Mouse (Mus musculus): ENCODE measurements around the gene St6galnac1. TPM values are rescaled to one million over a fixed set of nuclear protein-coding genes. Genes with fewer than 3 reads are reported as not detected.
A peak's percentile ranks its signal among the peaks of the same experiment; 100 is the strongest.
"Not testable (repeated sequence)": the region's sequence is repeated elsewhere in the genome, so short reads cannot be mapped to it uniquely, and the experiment has no call there.

St6galnac1 gene
- not detected in 2 replicates for polyA plus RNA-seq (2016; fragmentation: Nextera tagmentation; extraction: Ambion mirVana)

DNA sequence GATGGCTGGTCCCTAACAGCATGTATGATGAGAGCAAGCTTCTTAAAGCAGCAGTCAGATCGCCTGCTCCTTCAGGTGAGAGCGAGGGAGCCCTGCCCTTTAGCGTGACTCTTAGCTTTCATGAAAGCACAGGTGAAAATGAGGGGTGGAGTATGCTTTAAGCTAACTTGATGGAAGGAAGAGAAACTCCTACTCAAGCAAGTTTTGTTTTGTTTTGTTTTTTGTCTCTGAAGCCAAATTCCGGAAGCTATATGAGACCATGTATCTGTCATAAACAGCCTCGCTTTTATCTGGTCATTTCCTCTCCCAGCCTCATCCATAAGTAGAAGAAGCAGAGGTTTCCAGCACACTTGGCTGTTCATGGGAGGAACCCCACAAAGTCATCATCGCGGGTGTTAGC is at the start of gene St6galnac1:
Gene St6galnac1 (minus strand): TSS at position 101 of the 400 bp plus-strand sequence.
- H3K27ac ChIP-seq, result no peak within 1 kb of the TSS
- WGBS (ENCODE audit: insufficient replicate concordance), result 63% methylated on average over 7 of the region's 7 CpGs
- H3K4me1 ChIP-seq, result no peaks in the 10 kb centered on the region
- no peak within 1 kb of the TSS for H3K9ac ChIP-seq
- H3K4me3 ChIP-seq, result no peak within 1 kb of the TSS
- ATAC-seq, result no peak
- H3K27me3 ChIP-seq (replicated peaks), result no peaks in the 10 kb centered on the region
- no peak within 1 kb of the TSS for H3K4me2 ChIP-seq
- H3K9me3 ChIP-seq (replicated peaks), result no peaks in the 10 kb centered on the region
- no peaks in the 10 kb centered on the region for H3K36me3 ChIP-seq

DNA sequence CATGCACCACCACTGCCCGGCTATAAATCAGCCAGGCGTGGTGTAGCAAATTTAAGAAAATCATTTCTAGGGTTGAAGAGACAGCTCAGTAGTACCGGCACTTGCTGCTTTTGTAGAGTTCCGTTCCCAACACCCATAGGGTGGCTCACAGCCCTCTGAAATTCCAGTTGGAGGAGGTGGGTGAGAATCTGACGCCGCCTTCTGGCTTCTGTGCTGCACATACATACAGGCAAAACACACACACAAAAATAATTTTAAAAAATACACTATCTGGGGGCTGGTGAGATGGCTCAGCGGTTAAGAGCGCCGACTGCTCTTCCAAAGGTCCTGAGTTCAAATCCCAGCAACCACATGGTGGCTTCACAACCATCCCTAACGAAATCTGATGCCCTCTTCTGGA is 48.6 kb upstream of the St6galnac1 start:
- H3K4me3 ChIP-seq, result not testable (repeated sequence)
- 88% methylated on average over 10 of the region's 10 CpGs for WGBS (ENCODE audit: insufficient replicate concordance)

DNA sequence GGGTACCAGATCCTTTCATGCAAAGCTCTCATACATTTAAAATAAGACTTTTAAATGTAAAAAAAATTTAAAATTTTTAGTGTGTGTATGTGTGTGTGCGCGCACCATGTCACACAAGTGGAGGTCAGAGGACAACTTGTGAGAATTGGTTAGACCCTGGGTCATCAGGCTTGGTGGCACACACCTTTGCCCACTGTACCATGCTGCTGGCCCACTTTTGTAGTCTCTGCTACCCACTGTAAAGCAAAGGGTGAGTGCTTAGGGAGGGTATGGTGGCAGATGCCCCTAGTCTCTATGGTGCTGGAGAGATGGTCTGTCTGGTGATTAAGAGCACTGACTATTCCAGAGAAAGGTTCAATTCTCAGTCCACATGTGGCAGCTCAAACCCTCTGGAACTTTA is 47.9 kb upstream of the St6galnac1 start:
- Histone ChIP-seq H3K27me3 (replicated peaks) (peaks cover 33% of the 10 kb centered on the region), H3K4me2 (no peak overlapping the region), H3K9me3 (replicated peaks) (no peaks in the 10 kb centered on the region), H3K36me3 (no peaks in the 10 kb centered on the region), H3K27ac (no peak overlapping the region), H3K4me3 (no peak overlapping the region), H3K9ac (no peak overlapping the region), H3K4me1 (peaks cover 29% of the 10 kb centered on the region)
- 84% methylated on average over 2 of the region's 2 CpGs for WGBS (ENCODE audit: insufficient replicate concordance)
- ATAC-seq, result no peak

More for the DNA sequence above, 48.6 kb upstream of the St6galnac1 start:
- not testable (repeated sequence) for H3K27ac ChIP-seq; H3K9me3 ChIP-seq (replicated peaks); H3K9ac ChIP-seq; H3K4me2 ChIP-seq; H3K36me3 ChIP-seq; ATAC-seq
- H3K27me3 ChIP-seq (replicated peaks), result peaks cover 38% of the 10 kb centered on the region
- H3K4me1 ChIP-seq, result peaks cover 28% of the 10 kb centered on the region

DNA sequence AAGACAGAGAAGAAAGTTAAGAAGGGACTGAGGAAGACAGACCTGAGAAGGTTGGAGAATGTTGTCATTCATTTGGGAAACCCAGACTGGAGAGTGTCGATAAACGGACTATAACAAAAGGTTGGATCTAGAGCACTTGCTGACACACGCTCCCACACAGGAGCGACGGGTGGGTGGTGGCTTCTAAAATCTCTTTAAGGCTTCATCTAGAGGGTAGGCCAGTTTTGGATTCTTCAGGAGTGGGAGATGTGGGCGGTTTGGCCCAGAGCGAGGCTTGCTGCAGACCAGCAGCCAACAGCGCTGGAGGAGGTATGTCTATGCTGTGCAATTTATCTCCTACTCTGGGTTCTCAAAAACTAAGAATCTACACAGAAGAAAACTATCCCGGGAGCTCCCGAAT is 47.3 kb upstream of the St6galnac1 start:
- H3K36me3 ChIP-seq, result no peaks in the 10 kb centered on the region
- H3K27ac ChIP-seq, result no peak overlapping the region
- 85% methylated on average over 10 of the region's 10 CpGs for WGBS (ENCODE audit: insufficient replicate concordance)
- H3K9me3 ChIP-seq (replicated peaks), result no peaks in the 10 kb centered on the region
- no peak overlapping the region for H3K4me3 ChIP-seq
- ATAC-seq, result no peak
- no peak overlapping the region for H3K9ac ChIP-seq
- H3K4me1 ChIP-seq, result peaks cover 24% of the 10 kb centered on the region
- H3K4me2 ChIP-seq, result no peak overlapping the region
- H3K27me3 ChIP-seq (replicated peaks), result peaks cover 27% of the 10 kb centered on the region

DNA sequence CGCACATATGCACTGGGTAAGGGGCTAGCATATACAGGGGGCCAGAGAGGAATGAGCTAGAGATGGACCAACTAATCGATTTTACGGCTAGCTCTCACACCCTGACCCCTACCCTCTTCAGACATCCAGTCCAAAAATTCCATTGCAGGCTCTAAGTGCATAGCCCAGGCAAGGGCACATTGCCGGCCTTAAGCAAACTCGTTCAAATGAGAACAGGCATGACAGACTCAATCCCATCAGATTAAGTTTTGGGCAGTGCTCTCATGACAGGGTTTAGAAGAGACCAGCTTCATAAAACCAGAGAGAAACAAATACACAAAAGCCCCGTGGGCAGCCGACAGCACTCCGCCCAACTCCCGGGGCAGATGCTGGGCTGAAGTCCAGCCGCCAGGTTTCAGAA is 46.9 kb upstream of the St6galnac1 start:
- Histone ChIP-seq H3K36me3 (no peaks in the 10 kb centered on the region), H3K4me3 (no peak overlapping the region), H3K27me3 (replicated peaks) (peaks cover 23% of the 10 kb centered on the region), H3K9me3 (replicated peaks) (no peaks in the 10 kb centered on the region), H3K4me1 (peaks cover 21% of the 10 kb centered on the region), H3K27ac (no peak overlapping the region), H3K9ac (no peak overlapping the region), H3K4me2 (no peak overlapping the region)
- ATAC-seq, result no peak
- WGBS (ENCODE audit: insufficient replicate concordance), result 76% methylated on average over 10 of the region's 10 CpGs

DNA sequence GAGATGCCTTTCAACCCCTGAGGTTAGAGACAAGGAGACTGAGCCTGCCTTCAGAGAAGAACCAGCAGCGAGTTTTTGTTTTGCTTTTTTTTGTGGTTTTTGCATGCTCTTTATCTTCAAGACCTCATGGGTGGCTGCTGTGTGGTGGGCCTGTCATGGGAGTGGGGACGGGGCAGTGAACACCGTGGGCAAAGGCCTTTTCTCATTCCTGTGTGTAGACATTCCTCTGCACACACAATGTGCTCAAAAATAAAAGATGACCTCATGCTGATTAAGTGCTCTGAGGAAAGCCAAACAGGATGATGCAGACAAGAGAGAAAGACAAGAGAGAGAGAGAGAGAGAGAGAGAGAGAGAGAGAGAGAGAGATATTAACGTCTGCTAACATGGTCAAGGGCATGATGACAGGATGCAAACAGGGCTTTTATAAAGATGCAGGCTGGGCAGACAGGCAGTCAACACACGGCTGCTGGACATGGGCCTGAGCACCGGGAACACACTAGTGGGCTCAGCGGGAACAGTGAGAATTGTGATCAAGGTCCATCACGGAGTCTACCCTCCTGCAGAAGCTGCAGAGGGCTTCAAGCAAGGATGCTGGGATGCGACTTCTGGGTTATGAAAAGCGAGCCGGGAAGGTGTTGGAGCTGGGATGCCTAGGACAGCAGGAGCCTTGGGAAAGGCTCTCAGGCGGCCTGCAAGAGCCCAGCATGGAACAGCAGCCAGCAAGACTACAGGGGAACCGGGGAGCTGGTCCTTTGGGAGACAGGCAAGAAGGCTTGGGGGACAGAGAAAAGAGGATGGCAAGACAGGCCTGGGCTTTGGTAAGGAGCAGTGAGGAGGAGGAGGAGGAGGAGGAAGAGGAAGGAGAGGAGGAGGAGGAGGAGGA is 46.0 kb upstream of the St6galnac1 start:
- Histone ChIP-seq H3K9ac (no peak overlapping the region), H3K4me2 (no peak overlapping the region), H3K4me3 (no peak overlapping the region), H3K4me1 (peaks cover 25% of the 10 kb centered on the region; the same call in 1 of the 2 replicates), H3K27ac (no peak overlapping the region), H3K36me3 (no peaks in the 10 kb centered on the region), H3K9me3 (replicated peaks) (no peaks in the 10 kb centered on the region), H3K27me3 (replicated peaks) (peaks cover 13% of the 10 kb centered on the region)
- WGBS (ENCODE audit: insufficient replicate concordance), result 53% methylated on average over 13 of the region's 13 CpGs
- no peak for ATAC-seq

DNA sequence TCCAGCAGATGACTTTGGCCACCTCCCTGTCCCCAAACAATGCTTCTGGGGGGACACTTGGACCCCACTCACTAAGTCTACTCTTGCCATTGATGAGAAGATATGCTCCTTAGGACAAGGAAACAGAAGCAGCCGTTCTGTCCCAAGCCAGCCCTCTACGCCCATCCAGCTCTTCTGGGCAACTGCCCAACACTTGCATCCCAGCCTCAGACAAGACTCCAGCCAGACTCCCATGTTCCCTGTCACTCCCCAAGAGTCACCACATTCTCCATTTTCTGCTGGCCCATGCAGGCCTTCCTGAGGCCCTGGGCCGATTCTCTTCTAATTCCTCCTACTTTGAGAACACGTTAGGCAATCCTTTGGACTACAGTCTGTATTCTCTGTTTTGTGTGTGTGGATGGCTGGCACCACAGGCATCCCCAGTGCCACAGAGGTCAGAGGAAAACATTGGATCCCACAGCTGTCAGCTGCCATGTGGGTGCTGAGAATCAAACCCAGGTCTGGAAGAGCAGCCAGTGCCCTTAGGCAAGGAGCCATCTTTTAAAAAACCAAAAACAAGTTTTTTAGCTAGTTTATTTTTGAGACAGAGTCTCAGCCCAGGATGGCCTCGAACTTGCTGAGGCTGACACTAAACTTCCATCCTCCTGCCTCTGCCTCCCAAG is 44.8 kb upstream of the St6galnac1 start:
- 71% methylated on average over 5 of the region's 5 CpGs for WGBS (ENCODE audit: insufficient replicate concordance)
- H3K9me3 ChIP-seq (replicated peaks), result no peaks in the 10 kb centered on the region
- no peak overlapping the region for H3K9ac ChIP-seq
- H3K36me3 ChIP-seq, result no peaks in the 10 kb centered on the region
- no peak overlapping the region for H3K27ac ChIP-seq
- H3K4me1 ChIP-seq, result peaks cover 25% of the 10 kb centered on the region; the same call in 1 of the 2 replicates
- no peak for ATAC-seq
- peaks cover 1% of the 10 kb centered on the region; the same call in 1 of the 2 replicates for H3K27me3 ChIP-seq (replicated peaks)
- H3K4me3 ChIP-seq, result no peak overlapping the region
- no peak overlapping the region for H3K4me2 ChIP-seq

DNA sequence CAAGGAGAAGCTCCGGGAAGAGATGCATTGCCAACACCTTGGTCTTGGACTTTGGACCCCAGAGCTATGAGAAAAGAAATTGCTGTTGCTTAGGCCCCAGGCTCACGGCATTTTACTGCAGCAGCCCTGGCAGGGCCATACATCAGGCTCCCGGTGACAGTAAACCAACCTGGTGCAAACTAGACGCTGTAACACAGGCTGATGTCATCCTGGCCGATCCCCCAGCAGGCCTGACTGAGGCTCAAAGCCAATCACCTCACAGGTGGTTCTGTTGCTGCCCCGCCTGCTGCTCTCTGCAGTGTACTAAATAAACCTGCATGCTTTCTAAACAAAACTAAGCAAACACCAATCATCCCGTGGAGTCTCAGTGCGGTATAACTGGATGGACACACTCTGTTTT is 43.4 kb upstream of the St6galnac1 start:
- no peak for ATAC-seq
- H3K4me3 ChIP-seq, result no peak overlapping the region
- H3K9ac ChIP-seq, result no peak overlapping the region
- no peaks in the 10 kb centered on the region for H3K36me3 ChIP-seq
- H3K9me3 ChIP-seq (replicated peaks), result no peaks in the 10 kb centered on the region
- H3K27me3 ChIP-seq (replicated peaks), result peaks cover 2% of the 10 kb centered on the region; the same call in 1 of the 2 replicates
- WGBS (ENCODE audit: insufficient replicate concordance), result 55% methylated on average over 8 of the region's 8 CpGs
- H3K4me1 ChIP-seq, result peaks cover 36% of the 10 kb centered on the region
- H3K4me2 ChIP-seq, result no peak overlapping the region
- H3K27ac ChIP-seq, result no peak overlapping the region

DNA sequence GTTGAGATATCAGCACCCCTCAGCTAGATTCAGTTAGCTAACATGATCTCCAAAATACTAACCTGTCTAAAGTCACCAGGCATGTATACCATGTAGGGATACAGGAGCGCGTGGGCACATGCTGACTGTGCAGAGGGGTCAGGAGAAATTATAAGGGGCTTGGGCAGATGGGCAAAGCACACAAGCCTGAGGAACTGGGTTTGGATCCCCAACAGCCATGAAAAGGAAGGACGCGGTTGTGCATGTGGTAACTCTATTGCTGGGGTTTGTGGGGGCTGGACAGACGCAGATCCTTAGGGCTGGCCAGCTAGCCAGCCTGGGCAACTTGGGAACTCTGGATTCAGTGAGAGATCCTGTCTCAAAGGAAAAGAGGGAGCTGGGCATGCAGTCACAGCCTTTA is 42.3 kb upstream of the St6galnac1 start:
- Histone ChIP-seq H3K9ac (no peak overlapping the region), H3K27ac (no peak overlapping the region), H3K27me3 (replicated peaks) (peaks cover 5% of the 10 kb centered on the region; the same call in 1 of the 2 replicates), H3K4me2 (no peak overlapping the region), H3K4me1 (peaks cover 36% of the 10 kb centered on the region), H3K4me3 (no peak overlapping the region), H3K36me3 (no peaks in the 10 kb centered on the region), H3K9me3 (replicated peaks) (no peaks in the 10 kb centered on the region)
- no peak for ATAC-seq
- 86% methylated on average over 5 of the region's 5 CpGs for WGBS (ENCODE audit: insufficient replicate concordance)

DNA sequence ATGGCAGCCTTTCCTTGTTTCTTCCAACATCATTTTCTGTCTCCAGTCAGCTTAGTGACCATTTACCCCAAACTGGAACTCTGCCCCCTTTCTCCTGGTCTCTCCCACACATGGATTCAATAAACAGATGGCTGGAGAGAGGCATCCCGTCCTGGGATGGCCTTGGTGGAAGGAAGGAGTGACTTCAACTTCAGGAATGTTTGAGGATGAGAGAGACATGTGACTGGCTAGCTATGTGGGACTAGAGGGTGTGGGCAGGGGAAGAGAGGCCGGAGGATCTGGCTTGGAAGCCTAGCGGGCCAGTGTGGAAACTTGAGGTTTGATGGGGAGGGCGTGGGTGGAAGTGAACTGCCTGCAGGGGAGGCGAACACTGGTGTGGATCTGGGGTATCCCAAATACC is 41.5 kb upstream of the St6galnac1 start:
- H3K9ac ChIP-seq, result no peak overlapping the region
- no peaks in the 10 kb centered on the region for H3K36me3 ChIP-seq
- H3K27me3 ChIP-seq (replicated peaks), result peaks cover 5% of the 10 kb centered on the region; the same call in 1 of the 2 replicates
- 61% methylated on average over 5 of the region's 5 CpGs for WGBS (ENCODE audit: insufficient replicate concordance)
- no peaks in the 10 kb centered on the region for H3K9me3 ChIP-seq (replicated peaks)
- peaks cover 36% of the 10 kb centered on the region for H3K4me1 ChIP-seq
- H3K4me3 ChIP-seq, result no peak overlapping the region
- H3K27ac ChIP-seq, result no peak overlapping the region
- H3K4me2 ChIP-seq, result no peak overlapping the region
- no peak for ATAC-seq

DNA sequence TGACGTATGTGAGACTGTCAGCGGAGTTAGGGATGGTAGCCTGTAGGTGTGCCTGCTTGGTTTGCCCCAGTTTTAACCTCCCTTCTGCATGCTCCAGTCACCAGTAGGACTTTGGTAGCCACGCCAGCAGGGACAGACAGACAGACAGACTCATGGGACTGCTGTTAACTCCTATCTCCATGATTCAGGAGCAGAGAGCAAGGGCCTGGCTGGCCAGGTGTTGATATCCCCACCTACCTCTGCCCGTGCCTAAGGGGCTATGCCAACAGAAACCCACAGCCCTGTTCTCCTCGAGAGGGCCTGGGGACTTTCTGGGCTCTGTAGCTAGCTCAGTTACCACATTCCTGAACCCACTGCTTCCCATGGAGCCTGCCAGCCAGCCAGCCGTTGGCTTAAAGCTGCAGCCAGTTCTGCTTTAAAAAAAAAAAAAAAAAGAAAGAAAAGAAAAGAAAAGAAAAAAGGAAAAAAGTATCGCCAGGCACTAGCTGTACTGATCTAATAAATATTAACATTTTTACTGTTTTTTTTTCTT is 39.6 kb upstream of the St6galnac1 start:
- no peak for ATAC-seq
- no peak overlapping the region for H3K4me2 ChIP-seq

More for the DNA sequence above, 39.6 kb upstream of the St6galnac1 start:
- Histone ChIP-seq H3K4me3 (no peak overlapping the region), H3K27ac (peak overlapping the region; percentile 45; the same call in 1 of the 2 replicates), H3K9ac (no peak overlapping the region), H3K36me3 (no peaks in the 10 kb centered on the region), H3K4me1 (peaks cover 37% of the 10 kb centered on the region), H3K27me3 (replicated peaks) (peaks cover 20% of the 10 kb centered on the region), H3K9me3 (replicated peaks) (no peaks in the 10 kb centered on the region)
- WGBS (ENCODE audit: insufficient replicate concordance), result 44% methylated on average over 7 of the region's 7 CpGs

All from liver, embryonic 12.5 days (tissue).